Mouse (Mus musculus) midbrain, embryonic 13.5 days (tissue): ENCODE measurements around the gene Wdr46. TPM values are rescaled to one million over a fixed set of nuclear protein-coding genes. Genes with fewer than 3 reads are reported as not detected.

ENCODE experiments used
- ATAC-seq: fragments of 200-750 bp; cut with Nextera tagmentation; 2 replicates; pipeline ENCODE4 v1.8.0; 2017; ENCODE audit warnings: mild to moderate bottlenecking, moderate TSS enrichment, moderate library complexity
- H3K27ac ChIP-seq: fragments of 300-500 bp; sonication (generic); 2 replicates; pipeline ENCODE4 v1.5.1; 2015; ENCODE audit warnings: inconsistent platforms, mild to moderate bottlenecking, moderate library complexity
- H3K27me3 ChIP-seq: fragments of 300-500 bp; sonication (generic); 2 replicates; pipeline ENCODE4 v1.6.1; 2015; ENCODE audit warnings: mild to moderate bottlenecking, inconsistent platforms
- H3K36me3 ChIP-seq: fragments of 300-500 bp; sonication (generic); 2 replicates; pipeline ENCODE4 v1.6.1; 2015; ENCODE audit warnings: mild to moderate bottlenecking, inconsistent platforms
- H3K4me1 ChIP-seq: fragments of 300-500 bp; sonication (generic); replicated peaks from 2 replicates; pipeline ENCODE4 v1.6.1; 2015; ENCODE audit warnings: inconsistent platforms
- H3K4me2 ChIP-seq: fragments of 300-500 bp; sonication (generic); replicated peaks from 2 replicates; pipeline ENCODE4 v1.6.1; 2015; ENCODE audit warnings: moderate library complexity, mild to moderate bottlenecking, inconsistent platforms
- H3K4me3 ChIP-seq: fragments of 300-500 bp; sonication (generic); replicated peaks from 2 replicates; pipeline ENCODE4 v1.5.1; 2015; ENCODE audit warnings: mild to moderate bottlenecking, inconsistent platforms
- H3K9ac ChIP-seq: fragments of 300-500 bp; sonication (generic); replicated peaks from 2 replicates; pipeline ENCODE4 v1.6.1; 2015; ENCODE audit warnings: mild to moderate bottlenecking, inconsistent platforms
- H3K9me3 ChIP-seq: fragments of 300-500 bp; sonication (generic); 2 replicates; pipeline ENCODE4 v1.6.1; 2016; ENCODE audit warnings: mild to moderate bottlenecking, inconsistent platforms
- WGBS: fragments of 180-500 bp; shearing (Covaris S2); methylation state at CpG from one replicate; pipeline ENCODE4 v1.1.7; 2015; 5-methylcytosine and 5-hydroxymethylcytosine counted together
- polyA plus RNA-seq: library from polyadenylated mRNA; unstranded; fragments of >200 nt; fragmentation: Nextera tagmentation; extraction: Ambion mirVana; gene quantifications from 2 replicates; pipeline ENCODE4 v1.2.1, GENCODE M21; 2015

Wdr46 gene
- polyA plus RNA-seq, 1 experiment from 2014 or later: 25.7 TPM

DNA sequence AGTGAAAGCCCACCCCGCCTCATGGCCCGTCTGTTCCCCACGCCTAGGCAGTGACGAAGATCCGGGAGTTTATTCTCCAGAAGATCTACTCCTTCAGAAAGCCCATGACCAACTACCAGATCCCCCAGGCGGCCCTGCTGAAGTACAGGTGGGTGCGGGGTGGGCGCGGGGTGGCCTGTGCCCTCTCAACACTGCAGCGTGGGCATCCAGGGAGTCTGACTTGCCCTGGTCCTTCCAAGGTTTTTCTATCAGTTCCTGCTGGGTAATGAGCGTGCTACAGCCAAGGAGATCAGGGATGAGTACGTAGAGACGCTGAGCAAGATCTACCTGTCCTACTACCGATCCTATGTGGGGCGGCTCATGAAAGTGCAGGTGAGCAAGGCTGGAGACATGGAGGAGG is 19.5 kb downstream of the Wdr46 start:
- H3K27ac ChIP-seq: no peak overlapping the region
- H3K4me2 ChIP-seq: no peak overlapping the region
- 96% methylated on average over 15 of the region's 15 CpGs for WGBS
- H3K4me3 ChIP-seq: no peak overlapping the region
- no peak for ATAC-seq
- peaks cover 18% of the 10 kb centered on the region for H3K4me1 ChIP-seq
- no peaks in the 10 kb centered on the region for H3K9me3 ChIP-seq
- 0 out of 2 replicates have a peak overlapping the region, but pooled peaks have one; percentile 19 for H3K9ac ChIP-seq
- H3K36me3 ChIP-seq: peaks cover 69% of the 10 kb centered on the region
- H3K27me3 ChIP-seq: no peaks in the 10 kb centered on the region

DNA sequence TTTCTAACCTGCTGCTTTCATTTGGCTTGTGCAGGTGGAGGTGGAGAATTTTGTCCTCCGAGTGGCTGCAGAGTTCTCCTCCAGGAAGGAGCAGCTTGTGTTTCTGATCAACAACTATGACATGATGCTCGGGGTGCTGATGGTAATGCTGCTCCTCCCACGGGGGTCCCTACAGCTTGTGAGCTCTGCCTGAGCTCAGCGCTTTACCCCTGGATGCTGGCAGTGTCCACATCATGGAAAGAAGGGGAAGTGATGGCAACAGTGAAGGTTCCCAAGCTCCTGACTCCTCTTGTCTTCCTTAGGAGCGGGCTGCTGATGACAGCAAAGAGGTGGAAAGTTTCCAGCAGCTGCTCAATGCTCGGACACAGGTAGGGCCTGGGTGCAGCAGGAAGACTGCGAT is 22.4 kb downstream of the Wdr46 start:
- no peak for ATAC-seq
- H3K36me3 ChIP-seq: peaks cover 84% of the 10 kb centered on the region
- WGBS: 97% methylated on average over 7 of the region's 7 CpGs

DNA sequence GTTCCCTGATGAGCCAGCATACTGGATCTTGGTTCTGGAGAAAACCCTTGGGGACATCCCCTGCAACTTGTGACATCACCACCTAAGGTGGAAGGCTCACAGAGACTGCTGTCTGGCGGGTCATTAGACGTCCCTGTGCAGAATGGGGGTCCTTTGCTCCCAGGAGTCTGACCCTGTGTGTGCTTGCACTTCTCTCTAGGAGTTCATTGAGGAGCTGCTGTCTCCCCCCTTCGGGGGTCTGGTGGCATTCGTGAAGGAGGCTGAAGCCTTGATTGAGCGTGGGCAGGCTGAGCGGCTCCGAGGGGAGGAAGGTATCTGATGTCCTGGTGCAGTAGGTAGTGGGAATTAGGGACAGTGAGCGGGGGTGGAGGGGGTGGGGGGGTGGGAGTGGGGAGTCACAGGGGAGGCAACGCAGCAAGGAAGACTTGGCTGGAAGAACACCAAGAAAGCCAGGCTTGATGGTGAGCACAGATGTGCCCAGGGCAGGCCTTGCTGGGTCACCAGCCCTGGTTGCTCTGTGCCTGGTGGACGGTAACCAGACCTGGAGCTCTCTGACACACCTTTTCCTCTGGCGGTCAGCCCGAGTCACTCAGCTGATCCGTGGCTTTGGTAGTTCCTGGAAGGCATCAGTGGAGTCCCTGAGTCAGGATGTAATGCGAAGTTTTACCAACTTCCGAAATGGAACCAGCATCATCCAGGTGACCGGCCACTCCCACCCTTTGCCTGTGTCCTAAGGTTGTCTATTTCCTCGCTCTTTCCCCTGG is 24.8 kb downstream of the Wdr46 start:
- WGBS: 93% methylated on average over 17 of the region's 17 CpGs
- Histone ChIP-seq H3K9ac (no peak overlapping the region), H3K4me2 (no peak overlapping the region), H3K36me3 (peaks cover 60% of the 10 kb centered on the region), H3K9me3 (no peaks in the 10 kb centered on the region), H3K27me3 (no peaks in the 10 kb centered on the region), H3K4me3 (no peak overlapping the region), H3K4me1 (no peaks in the 10 kb centered on the region), H3K27ac (no peak overlapping the region)
- no peak for ATAC-seq

More for the DNA sequence above, 22.4 kb downstream of the Wdr46 start:
- H3K9me3 ChIP-seq: no peaks in the 10 kb centered on the region
- H3K27ac ChIP-seq: no peak overlapping the region
- H3K9ac ChIP-seq: no peak overlapping the region
- H3K4me3 ChIP-seq: no peak overlapping the region
- H3K27me3 ChIP-seq: no peaks in the 10 kb centered on the region
- H3K4me1 ChIP-seq: peaks cover 3% of the 10 kb centered on the region
- H3K4me2 ChIP-seq: no peak overlapping the region

DNA sequence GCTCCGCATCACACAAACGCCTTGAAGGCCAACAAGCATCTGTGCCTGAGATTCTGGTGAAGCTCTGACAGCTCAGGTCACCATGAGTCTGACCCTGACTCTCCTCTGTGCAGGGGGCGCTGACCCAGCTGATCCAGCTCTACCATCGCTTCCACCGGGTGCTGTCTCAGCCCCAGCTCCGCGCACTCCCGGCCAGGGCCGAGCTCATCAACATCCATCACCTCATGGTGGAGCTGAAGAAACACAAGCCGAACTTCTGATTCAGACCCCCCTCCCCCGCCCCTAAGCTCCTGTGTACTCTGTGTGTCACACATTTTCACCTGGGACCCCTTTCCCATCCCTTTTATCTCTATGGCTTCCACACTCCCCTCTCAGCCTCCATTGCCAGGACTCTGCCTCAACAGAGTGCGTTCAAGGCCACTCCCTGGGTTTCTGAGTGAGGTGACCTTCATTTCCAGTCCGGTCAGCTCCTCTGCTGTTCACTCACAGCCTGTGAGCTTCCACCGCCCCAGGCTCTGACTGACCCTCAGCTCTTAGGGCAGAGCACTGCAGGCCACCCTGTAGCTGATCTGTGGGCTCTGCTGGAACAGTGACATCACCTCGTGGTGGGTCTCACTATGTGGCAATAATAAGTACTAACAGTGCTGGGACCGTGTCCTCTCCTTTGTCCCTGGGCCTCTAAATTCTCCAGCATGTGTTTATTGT is 25.5 kb downstream of the Wdr46 start:
- H3K9ac ChIP-seq: no peak overlapping the region
- H3K4me1 ChIP-seq: no peaks in the 10 kb centered on the region
- H3K4me2 ChIP-seq: no peak overlapping the region
- no peak overlapping the region for H3K4me3 ChIP-seq
- ATAC-seq: no peak
- WGBS: 88% methylated on average over 16 of the region's 16 CpGs
- H3K9me3 ChIP-seq: no peaks in the 10 kb centered on the region
- H3K27ac ChIP-seq: no peak overlapping the region
- peaks cover 53% of the 10 kb centered on the region for H3K36me3 ChIP-seq
- no peaks in the 10 kb centered on the region for H3K27me3 ChIP-seq

DNA sequence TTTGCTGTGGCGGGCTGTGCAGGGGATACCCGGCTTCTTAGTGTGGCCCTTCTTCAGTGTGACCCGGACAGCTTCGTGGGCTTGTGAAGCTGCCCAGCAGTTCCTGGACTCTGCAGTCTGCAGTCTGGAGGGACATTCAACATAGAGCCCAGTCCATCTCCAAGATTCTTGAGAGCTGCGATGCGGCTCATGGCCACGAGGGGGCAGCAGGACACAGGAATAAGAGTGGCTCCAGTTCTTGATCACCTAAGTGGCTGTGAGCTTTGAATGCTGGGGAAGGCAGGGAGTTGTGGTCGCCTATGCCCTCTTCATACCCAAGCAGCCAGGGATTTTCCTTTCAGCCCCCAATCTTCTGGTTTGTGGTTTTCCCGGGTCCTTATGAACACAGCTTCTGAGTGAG is 28.0 kb downstream of the Wdr46 start:
- Histone ChIP-seq H3K9me3 (no peaks in the 10 kb centered on the region), H3K9ac (no peak overlapping the region), H3K4me2 (no peak overlapping the region), H3K27me3 (0 out of 2 replicates have a peak, but pooled peaks cover 5% of the 10 kb centered on the region), H3K27ac (peak overlapping the region; percentile 14; the same call in 1 of the 2 replicates), H3K4me1 (no peaks in the 10 kb centered on the region), H3K36me3 (peaks cover 28% of the 10 kb centered on the region), H3K4me3 (no peak overlapping the region)
- 5% methylated on average over 9 of the region's 9 CpGs for WGBS
- ATAC-seq: peak; percentile 76

DNA sequence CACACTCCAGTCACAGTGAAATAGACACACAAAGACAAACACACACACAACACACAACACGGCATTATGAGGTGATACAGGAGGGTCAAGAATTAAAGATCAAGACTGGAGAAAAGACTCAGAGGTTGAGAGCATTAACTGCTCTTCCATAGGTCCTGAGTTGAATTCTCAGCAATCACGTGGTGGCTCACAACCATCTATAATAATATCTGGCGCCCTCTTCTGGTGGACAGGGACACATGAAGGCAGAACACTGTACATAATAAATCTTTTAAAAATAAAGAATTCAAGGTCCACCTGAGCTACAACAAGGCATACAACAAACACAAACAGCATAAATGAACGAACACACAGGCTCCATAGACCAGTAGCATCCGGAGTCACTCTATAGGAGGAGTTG is 28.5 kb downstream of the Wdr46 start:
- Histone ChIP-seq H3K4me1 (no peaks in the 10 kb centered on the region), H3K4me2 (no peak overlapping the region), H3K4me3 (no peak overlapping the region), H3K36me3 (peaks cover 24% of the 10 kb centered on the region), H3K9ac (no peak overlapping the region), H3K27ac (peak overlapping the region; percentile 14; the same call in 1 of the 2 replicates), H3K9me3 (no peaks in the 10 kb centered on the region), H3K27me3 (0 out of 2 replicates have a peak, but pooled peaks cover 5% of the 10 kb centered on the region)
- peak; percentile 78 for ATAC-seq
- 24% methylated on average over 5 of the region's 5 CpGs for WGBS

DNA sequence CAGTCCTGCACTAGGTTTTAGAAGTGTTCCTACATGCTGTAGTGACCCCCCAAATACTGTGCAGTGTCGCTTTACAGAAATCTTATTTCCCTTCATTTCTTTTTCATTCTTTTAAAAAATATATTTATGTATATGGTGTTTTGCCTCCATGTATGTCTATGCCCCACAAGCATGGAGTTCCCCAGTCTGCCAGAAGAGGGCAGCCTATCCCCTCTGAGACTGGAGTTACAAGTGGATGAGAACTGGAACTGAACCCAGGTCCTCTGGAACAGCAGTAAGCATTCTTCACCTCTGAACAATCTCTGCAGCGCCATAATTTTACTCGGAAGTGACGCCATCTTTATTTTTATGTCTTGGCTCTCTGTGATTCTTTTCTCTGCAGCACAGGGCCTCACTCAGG is 28.9 kb downstream of the Wdr46 start:
- Histone ChIP-seq H3K36me3 (peaks cover 21% of the 10 kb centered on the region), H3K4me3 (no peak overlapping the region), H3K4me2 (no peak overlapping the region), H3K4me1 (no peaks in the 10 kb centered on the region), H3K27me3 (peaks cover 9% of the 10 kb centered on the region; the same call in 1 of the 2 replicates), H3K9ac (no peak overlapping the region), H3K9me3 (no peaks in the 10 kb centered on the region), H3K27ac (no peak overlapping the region)
- 77% methylated on average over 4 of the region's 4 CpGs for WGBS
- ATAC-seq: no peak

DNA sequence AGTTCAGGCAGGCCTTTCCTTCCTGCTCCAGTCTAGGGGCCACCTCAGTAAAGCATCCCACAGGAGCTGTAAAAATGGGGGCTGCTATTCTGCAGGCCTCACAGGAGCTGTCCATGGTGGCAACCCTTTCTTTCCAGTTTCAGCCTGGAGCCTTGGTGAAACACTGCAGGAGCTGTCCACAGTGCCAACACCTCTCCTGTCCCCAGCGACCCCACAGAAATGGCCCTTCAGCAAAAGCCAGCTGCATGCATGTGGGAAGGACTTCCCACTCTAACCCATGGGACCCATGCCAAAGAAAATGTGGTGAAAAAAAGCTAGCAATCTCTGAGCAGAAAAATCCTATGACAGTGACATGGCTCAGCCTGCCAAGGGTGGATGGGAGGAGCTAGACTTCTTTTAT is 32.2 kb downstream of the Wdr46 start:
- no peak overlapping the region for H3K27ac ChIP-seq
- H3K9me3 ChIP-seq: no peaks in the 10 kb centered on the region
- no peak for ATAC-seq
- 4% methylated on average over 1 of the region's 1 CpGs for WGBS
- no peak overlapping the region for H3K4me3 ChIP-seq
- H3K4me2 ChIP-seq: no peak overlapping the region
- H3K9ac ChIP-seq: no peak overlapping the region
- H3K36me3 ChIP-seq: no peaks in the 10 kb centered on the region
- peaks cover 32% of the 10 kb centered on the region for H3K27me3 ChIP-seq
- 0 out of 2 replicates have a peak, but pooled peaks cover under 1% of the 10 kb centered on the region for H3K4me1 ChIP-seq

DNA sequence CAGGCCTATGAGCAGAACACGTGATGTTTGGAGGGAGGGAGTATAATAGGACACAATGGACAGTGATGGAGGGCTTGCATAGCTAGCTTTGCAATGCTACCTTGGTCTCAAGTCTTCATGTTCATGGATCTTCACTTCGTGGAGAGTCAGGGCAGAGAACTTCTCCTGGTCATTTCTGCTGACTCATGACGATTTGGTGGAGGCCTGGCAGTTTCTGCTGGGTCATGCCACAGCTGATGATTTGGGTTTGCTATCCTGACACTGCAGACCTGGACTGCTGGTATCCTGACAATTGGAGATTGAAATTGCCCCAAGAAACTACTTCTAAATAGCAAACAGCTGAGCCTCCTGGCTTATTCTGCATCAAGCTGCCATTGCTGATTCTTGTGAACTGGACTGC is 33.1 kb downstream of the Wdr46 start:
- H3K9ac ChIP-seq: no peak overlapping the region
- no peak overlapping the region for H3K4me2 ChIP-seq
- no peak overlapping the region for H3K4me3 ChIP-seq
- H3K27ac ChIP-seq: no peak overlapping the region
- no peak for ATAC-seq
- no peaks in the 10 kb centered on the region for H3K9me3 ChIP-seq
- H3K27me3 ChIP-seq: peaks cover 41% of the 10 kb centered on the region
- H3K4me1 ChIP-seq: peaks cover 8% of the 10 kb centered on the region
- no peaks in the 10 kb centered on the region for H3K36me3 ChIP-seq
- 55% methylated on average over 3 of the region's 3 CpGs for WGBS

DNA sequence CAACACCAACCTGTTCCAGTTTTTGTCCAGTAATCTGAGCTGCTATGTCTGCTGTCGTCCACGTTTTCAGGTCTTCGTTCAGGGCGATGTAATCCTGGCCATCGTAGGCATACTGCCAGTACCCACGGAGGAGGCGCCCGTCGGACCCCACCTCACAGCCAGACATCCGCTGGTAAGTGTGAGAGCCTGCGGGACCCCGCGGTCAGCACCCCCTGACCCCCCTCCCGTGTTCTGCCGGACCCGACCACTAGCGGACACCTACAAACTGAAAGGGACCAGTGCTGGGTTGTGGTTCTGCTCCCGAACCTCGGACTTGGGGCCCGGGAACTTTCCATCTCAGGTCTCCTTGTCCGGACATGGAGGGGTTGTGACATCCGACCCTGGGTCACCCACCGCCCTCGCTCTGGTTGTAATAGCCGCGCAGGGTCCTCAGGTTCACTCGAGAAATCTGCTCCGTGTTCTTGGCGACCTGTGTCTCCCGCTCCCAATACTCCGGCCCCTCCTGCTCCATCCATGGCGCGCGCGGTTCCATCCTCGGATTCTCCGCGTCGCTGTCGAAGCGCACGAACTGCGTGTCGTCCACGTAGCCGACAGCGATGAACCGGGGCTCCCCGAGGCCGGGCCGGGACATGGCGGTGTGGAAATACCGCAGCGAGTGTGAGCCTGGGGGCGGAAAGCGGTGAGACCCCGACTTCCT is 37.5 kb downstream of the Wdr46 start:
- Histone ChIP-seq H3K36me3 (no peaks in the 10 kb centered on the region), H3K9me3 (no peaks in the 10 kb centered on the region), H3K4me1 (peaks cover 24% of the 10 kb centered on the region), H3K4me2 (peak overlapping the region; percentile 51), H3K27me3 (peaks cover 55% of the 10 kb centered on the region), H3K27ac (no peak overlapping the region), H3K4me3 (peak overlapping the region; percentile 34), H3K9ac (peak overlapping the region; percentile 7; the same call in 1 of the 2 replicates)
- ATAC-seq: no peak
- 2% methylated on average over 54 of the region's 57 CpGs for WGBS

DNA sequence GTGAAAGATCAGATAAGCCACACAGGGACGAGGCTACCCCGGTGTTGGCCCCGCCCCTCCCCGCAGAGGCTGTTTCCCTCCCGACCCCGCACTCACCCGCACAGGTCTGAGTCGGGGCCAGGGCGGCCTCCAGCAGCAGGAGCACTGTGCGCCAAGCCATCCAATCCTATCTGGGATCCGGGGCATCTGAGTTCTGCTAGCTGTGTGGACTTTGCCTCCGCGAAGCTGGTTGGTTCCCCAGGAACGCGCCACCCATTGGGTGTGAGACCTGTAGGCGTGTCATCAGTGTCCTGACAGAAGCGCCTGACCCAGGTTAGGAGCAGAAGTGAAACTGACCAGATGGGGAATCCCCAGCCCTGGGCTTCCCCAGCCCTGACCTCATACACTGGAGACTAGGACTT is 38.2 kb downstream of the Wdr46 start:
- Histone ChIP-seq H3K27ac (no peak overlapping the region), H3K36me3 (no peaks in the 10 kb centered on the region), H3K4me2 (peak overlapping the region; percentile 51), H3K4me3 (peak overlapping the region; percentile 34), H3K4me1 (peaks cover 24% of the 10 kb centered on the region), H3K9me3 (no peaks in the 10 kb centered on the region), H3K9ac (peak overlapping the region; percentile 7; the same call in 1 of the 2 replicates), H3K27me3 (peaks cover 55% of the 10 kb centered on the region)
- ATAC-seq: no peak
- WGBS: under 1% methylated on average over 17 of the region's 17 CpGs
